Mouse (Mus musculus) embryonic facial prominence, embryonic 15.5 days (tissue): ENCODE measurements around the gene Mgat4c. TPM values are rescaled to one million over a fixed set of nuclear protein-coding genes. Genes with fewer than 3 reads are reported as not detected.

ENCODE experiments used
- ATAC-seq: fragments of 200-750 bp; cut with Nextera tagmentation; 2 replicates; pipeline ENCODE4 v1.8.0; 2017; ENCODE audit warnings: low read depth, moderate TSS enrichment; ENCODE audit not compliant: insufficient number of reproducible peaks, low FRiP score, low TSS enrichment
- H3K27ac ChIP-seq: fragments of 300-500 bp; sonication (generic); replicated peaks from 2 replicates; pipeline ENCODE4 v1.5.1; 2015; ENCODE audit warnings: mild to moderate bottlenecking, inconsistent platforms
- H3K27me3 ChIP-seq: fragments of 300-500 bp; sonication (generic); 2 replicates; pipeline ENCODE4 v1.6.1; 2015; ENCODE audit warnings: inconsistent platforms
- H3K36me3 ChIP-seq: fragments of 300-500 bp; sonication (generic); 2 replicates; pipeline ENCODE4 v1.6.1; 2015; ENCODE audit warnings: mild to moderate bottlenecking, inconsistent platforms
- H3K4me1 ChIP-seq: fragments of 300-500 bp; sonication (generic); 2 replicates; pipeline ENCODE4 v1.6.1; 2015; ENCODE audit warnings: inconsistent platforms
- H3K4me2 ChIP-seq: fragments of 300-500 bp; sonication (generic); replicated peaks from 2 replicates; pipeline ENCODE4 v1.6.1; 2015; ENCODE audit warnings: mild to moderate bottlenecking, inconsistent platforms
- H3K4me3 ChIP-seq: fragments of 300-500 bp; sonication (generic); replicated peaks from 2 replicates; pipeline ENCODE4 v1.5.1; 2015; ENCODE audit warnings: mild to moderate bottlenecking, inconsistent platforms
- H3K9ac ChIP-seq: fragments of 300-500 bp; sonication (generic); 2 replicates; pipeline ENCODE4 v1.6.1; 2015; ENCODE audit warnings: inconsistent platforms
- H3K9me3 ChIP-seq: fragments of 300-500 bp; sonication (generic); replicated peaks from 2 replicates; pipeline ENCODE4 v1.6.1; 2016; ENCODE audit warnings: inconsistent platforms
- WGBS: fragments of 180-500 bp; shearing (Covaris S2); methylation state at CpG from one replicate; pipeline ENCODE4 v1.1.7; 2015; 5-methylcytosine and 5-hydroxymethylcytosine counted together
- polyA plus RNA-seq: library from polyadenylated mRNA; unstranded; fragments of >200 nt; fragmentation: Nextera tagmentation; extraction: Ambion mirVana; gene quantifications from 2 replicates; pipeline ENCODE4 v1.2.1, GENCODE M21; 2015

The Mgat4c gene
- polyA plus RNA-seq, 1 experiment from 2014 or later, result 2.6 TPM

DNA sequence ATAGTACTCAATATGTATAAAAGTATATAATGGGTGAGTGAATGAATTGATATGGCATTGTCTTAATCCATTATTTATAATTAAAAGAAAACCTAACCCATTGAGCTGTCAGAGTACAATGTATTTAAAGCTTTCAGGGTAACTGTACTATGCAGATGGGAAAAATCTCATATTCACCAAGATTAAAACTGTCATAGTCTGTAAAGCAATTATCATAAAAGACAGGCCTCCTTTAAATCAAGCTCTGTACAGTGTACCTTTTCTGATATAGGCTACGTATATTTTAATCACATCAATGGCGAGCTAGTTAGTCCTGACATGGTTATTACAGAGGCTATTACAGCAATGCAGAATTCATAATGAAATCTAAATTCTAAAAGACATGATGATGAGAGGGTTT is 146.7 kb downstream of the Mgat4c start:
- no peak overlapping the region for H3K4me2 ChIP-seq
- ATAC-seq, result no peak
- no peaks in the 10 kb centered on the region for H3K9me3 ChIP-seq
- 77% methylated on average over 2 of the region's 2 CpGs for WGBS
- no peak overlapping the region for H3K9ac ChIP-seq
- no peaks in the 10 kb centered on the region for H3K4me1 ChIP-seq
- no peak overlapping the region for H3K4me3 ChIP-seq
- no peak overlapping the region for H3K27ac ChIP-seq
- no peaks in the 10 kb centered on the region for H3K27me3 ChIP-seq
- H3K36me3 ChIP-seq, result no peaks in the 10 kb centered on the region

GRCm38 (mm10) chr10:101856115-101856514 is 174.8 kb downstream of the Mgat4c start:
- Histone ChIP-seq H3K27ac (no peak overlapping the region), H3K27me3 (no peaks in the 10 kb centered on the region), H3K9ac (no peak overlapping the region), H3K4me1 (no peaks in the 10 kb centered on the region), H3K4me2 (no peak overlapping the region), H3K4me3 (no peak overlapping the region), H3K9me3 (no peaks in the 10 kb centered on the region), H3K36me3 (no peaks in the 10 kb centered on the region)
- WGBS, result 24% methylated on average over 2 of the region's 2 CpGs
- ATAC-seq, result no peak

DNA sequence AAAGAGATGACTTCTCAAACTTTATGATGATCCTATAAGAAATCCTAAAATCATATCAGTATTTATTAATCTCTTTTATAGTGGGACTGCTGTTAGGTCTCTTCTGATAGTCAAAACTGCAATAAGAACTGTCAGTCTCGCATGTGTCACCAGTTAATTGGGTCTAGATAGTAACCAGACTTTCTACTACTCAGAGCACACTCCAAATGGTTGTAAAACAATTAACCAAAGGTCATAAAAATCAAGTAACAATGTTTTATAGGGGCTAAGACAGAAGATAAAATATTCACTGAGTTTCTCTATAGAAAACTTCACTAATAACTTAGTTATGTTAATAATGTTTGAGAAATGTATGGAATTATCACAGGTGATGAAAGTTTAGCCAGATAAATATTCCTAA is 208.6 kb downstream of the Mgat4c start:
- 67% methylated on average over 1 of the region's 1 CpGs for WGBS
- no peaks in the 10 kb centered on the region for H3K27me3 ChIP-seq
- ATAC-seq, result no peak

GRCm38 (mm10) chr10:101917328-101917814 is 236.1 kb downstream of the Mgat4c start:
- no peak overlapping the region for H3K4me2 ChIP-seq
- H3K9ac ChIP-seq, result no peak overlapping the region
- no peak overlapping the region for H3K4me3 ChIP-seq
- H3K36me3 ChIP-seq, result no peaks in the 10 kb centered on the region
- no peak for ATAC-seq
- H3K4me1 ChIP-seq, result no peaks in the 10 kb centered on the region
- H3K9me3 ChIP-seq, result no peaks in the 10 kb centered on the region
- H3K27me3 ChIP-seq, result no peaks in the 10 kb centered on the region
- H3K27ac ChIP-seq, result no peak overlapping the region

More for the DNA sequence above, 208.6 kb downstream of the Mgat4c start:
- H3K36me3 ChIP-seq, result no peaks in the 10 kb centered on the region
- H3K9me3 ChIP-seq, result no peaks in the 10 kb centered on the region
- no peak overlapping the region for H3K4me2 ChIP-seq
- no peak overlapping the region for H3K9ac ChIP-seq
- no peak overlapping the region for H3K27ac ChIP-seq
- no peaks in the 10 kb centered on the region for H3K4me1 ChIP-seq
- H3K4me3 ChIP-seq, result no peak overlapping the region

- no peak overlapping the region for H3K4me2 ChIP-seq
- H3K9ac ChIP-seq, result no peak overlapping the region
- no peak overlapping the region for H3K27ac ChIP-seq
- no peak for ATAC-seq
- no peak overlapping the region for H3K4me3 ChIP-seq
- no peaks in the 10 kb centered on the region for H3K27me3 ChIP-seq
- no peaks in the 10 kb centered on the region for H3K9me3 ChIP-seq
- no peaks in the 10 kb centered on the region for H3K4me1 ChIP-seq
- H3K36me3 ChIP-seq, result no peaks in the 10 kb centered on the region
- whole genome bisulfite sequencing, result 54% methylated on average over 4 of the region's 4 CpGs
Observed at GRCm38 (mm10) chr10:101997612-101998011, 316.3 kb downstream of the Mgat4c start.

DNA sequence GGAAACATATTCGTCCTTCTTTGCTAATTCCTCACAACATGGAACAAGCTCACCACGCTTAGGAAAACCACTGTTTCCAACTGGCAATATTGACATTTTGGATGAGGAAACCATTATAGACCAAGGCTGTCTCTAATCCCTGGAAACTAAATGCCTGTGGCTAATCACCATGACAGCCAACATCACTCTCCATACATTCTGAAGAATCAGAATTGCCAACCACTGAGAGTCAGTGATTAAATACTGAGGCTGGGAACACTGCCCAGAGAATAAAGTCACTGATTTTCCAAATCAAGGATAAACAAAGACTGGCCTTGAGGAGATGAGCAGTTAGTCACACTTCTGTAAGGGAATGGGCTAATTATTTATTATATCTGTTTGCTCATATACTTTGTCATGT is 361.2 kb downstream of the Mgat4c start:
- no peaks in the 10 kb centered on the region for H3K36me3 ChIP-seq
- no peak overlapping the region for H3K9ac ChIP-seq
- H3K4me3 ChIP-seq, result no peak overlapping the region
- H3K27ac ChIP-seq, result no peak overlapping the region
- 55% methylated on average over 2 of the region's 2 CpGs for WGBS
- H3K4me1 ChIP-seq, result no peaks in the 10 kb centered on the region
- H3K9me3 ChIP-seq, result no peaks in the 10 kb centered on the region
- ATAC-seq, result no peak
- H3K4me2 ChIP-seq, result no peak overlapping the region
- H3K27me3 ChIP-seq, result no peaks in the 10 kb centered on the region

- ATAC-seq, result no peak
- Histone ChIP-seq H3K4me2 (no peak overlapping the region), H3K27ac (no peak overlapping the region), H3K36me3 (no peaks in the 10 kb centered on the region), H3K4me3 (no peak overlapping the region), H3K4me1 (no peaks in the 10 kb centered on the region), H3K27me3 (no peaks in the 10 kb centered on the region), H3K9ac (no peak overlapping the region), H3K9me3 (no peaks in the 10 kb centered on the region)
- 86% methylated on average over 3 of the region's 3 CpGs for WGBS
Observed at GRCm38 (mm10) chr10:102056218-102056617, 374.9 kb downstream of the Mgat4c start.

DNA sequence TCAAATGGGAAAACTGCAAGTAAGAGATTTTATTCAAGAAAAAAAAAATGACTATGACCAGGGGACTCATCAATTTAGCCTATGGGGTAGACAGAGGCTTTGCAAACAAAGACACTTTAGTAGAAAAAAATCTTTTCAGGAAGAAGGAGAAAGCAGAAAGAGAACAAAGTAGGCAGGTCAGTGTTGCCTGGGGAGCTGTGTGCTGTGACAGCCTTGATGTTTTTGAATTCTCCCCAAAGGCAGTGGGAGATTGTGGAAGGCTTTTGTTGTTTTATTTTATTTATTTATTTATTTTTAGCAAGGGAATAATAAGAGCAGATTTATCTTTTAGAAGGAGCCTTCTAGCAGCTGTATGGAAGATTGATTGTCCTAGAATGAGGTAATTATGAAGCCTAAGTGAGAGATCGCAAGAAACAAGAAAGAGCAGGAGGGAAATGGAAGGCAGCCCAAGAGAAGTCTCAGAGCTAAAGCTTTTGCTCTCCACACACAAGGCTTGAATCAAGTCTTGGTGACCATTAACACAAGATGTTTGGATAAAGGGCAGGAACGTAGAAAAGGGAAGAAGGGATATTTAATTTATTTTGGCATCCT is 375.8 kb downstream of the Mgat4c start:
- Histone ChIP-seq H3K27me3 (no peaks in the 10 kb centered on the region), H3K27ac (no peak overlapping the region), H3K36me3 (no peaks in the 10 kb centered on the region), H3K4me1 (no peaks in the 10 kb centered on the region), H3K4me2 (no peak overlapping the region), H3K9me3 (no peaks in the 10 kb centered on the region), H3K9ac (no peak overlapping the region), H3K4me3 (no peak overlapping the region)
- 41% methylated on average over 2 of the region's 2 CpGs for WGBS
- ATAC-seq, result no peak

GRCm38 (mm10) chr10:102074541-102075398 is 393.5 kb downstream of the Mgat4c start:
- Histone ChIP-seq H3K27ac (no peak overlapping the region), H3K27me3 (no peaks in the 10 kb centered on the region), H3K9me3 (no peaks in the 10 kb centered on the region), H3K9ac (no peak overlapping the region), H3K4me3 (no peak overlapping the region), H3K4me2 (no peak overlapping the region), H3K36me3 (no peaks in the 10 kb centered on the region), H3K4me1 (no peaks in the 10 kb centered on the region)
- ATAC-seq, result no peak

- no peaks in the 10 kb centered on the region for H3K4me1 ChIP-seq
- no peaks in the 10 kb centered on the region for H3K36me3 ChIP-seq
- ATAC-seq, result no peak
- H3K4me2 ChIP-seq, result no peak overlapping the region
- no peak overlapping the region for H3K4me3 ChIP-seq
- no peak overlapping the region for H3K9ac ChIP-seq
- H3K9me3 ChIP-seq, result no peaks in the 10 kb centered on the region
- H3K27ac ChIP-seq, result no peak overlapping the region
- 76% methylated on average over 1 of the region's 1 CpGs for WGBS
- no peaks in the 10 kb centered on the region for H3K27me3 ChIP-seq
Observed at GRCm38 (mm10) chr10:102123153-102123552, 441.9 kb downstream of the Mgat4c start.

DNA sequence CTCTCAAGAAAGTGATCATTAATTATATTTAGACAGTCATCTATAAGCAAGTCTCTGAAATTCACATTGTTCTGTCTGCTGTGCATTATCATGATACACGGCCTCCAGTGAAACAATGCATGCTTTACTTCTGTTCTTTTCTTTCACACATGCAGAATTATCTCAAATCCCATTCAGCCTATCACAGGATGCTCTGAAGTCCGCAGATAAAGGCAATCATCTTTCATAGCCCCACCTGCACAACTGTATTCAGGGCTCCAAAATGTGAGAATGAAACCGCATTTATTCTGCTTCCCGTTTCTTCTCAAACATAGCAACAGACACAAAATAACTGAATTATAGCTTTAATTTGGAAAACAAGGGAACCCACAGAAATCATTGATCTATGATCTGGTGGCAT is 446.1 kb downstream of the Mgat4c start:
- H3K9ac ChIP-seq, result no peak overlapping the region
- ATAC-seq, result no peak
- H3K4me3 ChIP-seq, result no peak overlapping the region
- WGBS, result 83% methylated on average over 4 of the region's 4 CpGs
- no peak overlapping the region for H3K27ac ChIP-seq
- H3K36me3 ChIP-seq, result no peaks in the 10 kb centered on the region
- no peaks in the 10 kb centered on the region for H3K9me3 ChIP-seq
- H3K4me1 ChIP-seq, result no peaks in the 10 kb centered on the region
- no peak overlapping the region for H3K4me2 ChIP-seq
- no peaks in the 10 kb centered on the region for H3K27me3 ChIP-seq

DNA sequence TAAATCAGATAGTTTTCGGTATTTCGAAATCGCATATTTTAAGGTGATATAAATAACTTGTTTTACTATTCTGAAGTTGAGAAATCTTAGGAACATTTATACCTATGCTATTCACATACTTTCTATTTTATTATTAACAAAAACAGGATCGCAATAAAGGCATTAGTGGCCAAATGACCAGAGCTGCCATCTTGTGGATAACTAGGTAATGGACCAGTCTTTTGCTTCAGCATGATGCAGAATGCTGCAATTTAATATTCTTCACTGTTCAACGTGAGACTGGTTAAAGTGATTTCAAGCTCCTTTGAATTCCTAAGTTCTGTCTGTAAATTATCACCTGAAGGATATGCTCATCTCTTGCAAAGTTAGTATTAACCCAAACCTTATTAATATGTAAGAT is 473.6 kb downstream of the Mgat4c start:
- no peak overlapping the region for H3K4me3 ChIP-seq
- WGBS, result 68% methylated on average over 5 of the region's 5 CpGs
- no peaks in the 10 kb centered on the region for H3K27me3 ChIP-seq
- no peak overlapping the region for H3K4me2 ChIP-seq
- H3K4me1 ChIP-seq, result no peaks in the 10 kb centered on the region
- no peaks in the 10 kb centered on the region for H3K36me3 ChIP-seq
- no peak for ATAC-seq
- H3K9ac ChIP-seq, result no peak overlapping the region
- H3K9me3 ChIP-seq, result no peaks in the 10 kb centered on the region
- H3K27ac ChIP-seq, result no peak overlapping the region
